Mouse (Mus musculus) lung, postnatal 14 days (tissue): ENCODE results near the gene Clca1.
"Not testable (repeated sequence)": the region's sequence is repeated elsewhere in the genome, so short reads cannot be mapped to it uniquely, and the experiment has no call there.

ENCODE experiments used
- DNase-seq: peaks from one replicate; pipeline ENCODE4 v3.0.0; 2021

The Clca1 gene

DNA sequence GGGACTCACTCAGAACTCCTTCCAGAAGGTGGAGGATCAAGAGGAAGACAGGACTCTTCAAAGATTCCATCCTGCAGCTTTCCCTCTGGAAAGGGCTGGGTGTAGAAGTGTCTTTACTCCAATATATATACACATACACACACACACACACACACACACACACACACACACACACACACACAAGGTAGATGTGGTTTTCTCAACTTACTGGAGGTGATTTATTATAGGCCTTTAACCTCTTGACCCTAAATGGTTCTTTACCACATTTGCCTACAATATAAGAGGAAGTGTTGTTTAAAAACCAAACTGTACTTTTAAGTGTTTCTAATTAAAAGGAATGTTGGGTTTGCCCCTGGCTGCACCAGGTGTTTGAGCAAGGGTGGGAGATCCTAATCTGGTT, at the start of gene Clca1:
TSS of gene Clca1 (minus strand) at position 101 of the 400 bp plus-strand sequence.
- no peak for DNase-seq

DNA sequence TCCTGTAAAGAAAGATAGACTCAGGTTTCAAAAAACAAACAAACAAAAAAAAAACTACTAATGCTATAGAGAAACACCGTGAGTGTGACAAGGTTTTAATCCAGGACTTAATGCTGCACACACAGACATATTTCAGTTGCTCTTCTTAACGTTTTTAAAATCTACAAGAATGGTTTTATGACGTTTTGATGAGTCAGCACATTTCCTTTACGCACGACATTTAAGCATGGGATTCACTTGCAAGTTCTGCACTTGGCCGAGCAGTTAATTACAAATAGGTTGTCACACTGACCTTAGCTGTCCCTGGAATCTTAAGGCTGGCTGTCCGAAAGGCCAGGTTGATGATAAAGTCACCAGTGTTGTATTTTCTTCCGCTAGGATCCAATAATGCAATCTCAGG, 48.3 kb upstream of the Clca1 start:
- no peak for DNase-seq

DNA sequence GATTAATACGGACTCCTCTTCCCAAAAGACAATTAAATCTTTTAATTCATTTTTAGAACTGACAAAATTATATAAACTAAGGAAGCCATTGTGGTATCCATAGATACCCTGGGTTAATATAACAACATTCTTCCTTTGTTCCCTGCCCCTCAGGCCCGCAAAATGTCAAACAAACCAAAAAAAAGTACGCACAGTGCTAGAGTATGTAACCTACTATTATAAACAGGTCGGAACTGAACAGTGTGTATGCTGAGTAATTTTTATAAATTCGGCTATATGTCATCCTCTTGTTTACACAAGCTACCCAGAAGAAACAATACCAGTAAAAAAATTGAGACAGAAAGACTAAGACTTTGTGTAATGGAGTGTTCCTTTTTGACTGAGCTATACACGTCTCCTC, 45.8 kb upstream of the Clca1 start:
- DNase-seq: no peak

DNA sequence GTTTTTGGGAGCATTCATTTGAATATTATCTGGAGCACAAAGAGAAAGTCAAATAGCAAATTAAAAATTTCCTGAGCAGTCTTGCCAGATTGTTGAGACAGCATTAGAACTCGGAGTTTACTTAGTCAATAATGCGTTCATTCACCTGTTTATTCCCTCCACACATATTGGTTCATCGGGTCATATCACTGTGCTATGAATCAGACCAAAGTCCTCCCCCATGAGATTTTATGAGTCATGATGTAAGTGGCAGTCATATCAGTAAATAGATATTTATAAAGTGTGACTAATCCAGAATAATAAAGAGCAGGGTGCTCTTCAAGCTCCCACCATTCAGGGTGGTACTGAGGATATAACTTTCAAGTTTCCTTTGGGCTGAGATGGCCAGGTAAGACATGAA, 39.8 kb upstream of the Clca1 start:
- no peak for DNase-seq

DNA sequence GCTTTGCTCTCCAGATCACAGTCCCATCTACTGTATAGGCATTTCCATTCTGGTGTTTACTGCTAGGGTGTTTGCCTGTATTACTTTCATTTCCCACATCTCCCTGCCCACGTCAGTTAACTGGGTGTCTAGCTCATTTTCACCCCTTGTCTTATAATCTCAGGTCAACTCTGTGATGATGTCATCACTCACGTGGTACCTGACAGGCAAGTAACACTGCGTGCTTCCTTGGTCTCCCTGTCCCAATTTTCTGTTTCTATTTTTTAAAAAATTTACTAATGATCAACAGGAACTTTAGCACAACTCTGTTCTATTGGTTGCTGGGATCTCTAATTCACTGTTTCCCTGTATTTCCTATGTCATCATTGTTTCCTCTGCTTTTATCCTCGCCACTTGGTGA, 36.4 kb upstream of the Clca1 start:
- no peak for DNase-seq

DNA sequence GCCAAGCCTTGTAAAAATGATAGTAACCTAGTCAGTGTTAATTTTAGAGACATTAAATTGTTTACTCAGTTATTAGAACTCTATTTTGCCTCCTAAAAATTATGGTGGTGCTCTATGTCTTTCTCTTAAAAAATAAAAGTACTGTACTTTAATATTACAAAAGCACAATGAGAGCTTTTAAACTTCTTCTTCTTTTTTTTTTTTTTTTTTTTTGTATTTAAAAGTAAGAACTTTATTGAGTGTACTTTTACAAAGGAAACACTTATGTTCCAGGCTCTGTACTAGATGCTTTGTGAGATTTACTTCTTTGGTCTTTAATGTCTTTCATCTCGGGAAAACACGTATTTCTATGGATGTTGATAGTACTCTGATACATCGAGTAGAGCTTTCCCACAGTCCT, 22.6 kb upstream of the Clca1 start:
- not testable (repeated sequence) for DNase-seq

DNA sequence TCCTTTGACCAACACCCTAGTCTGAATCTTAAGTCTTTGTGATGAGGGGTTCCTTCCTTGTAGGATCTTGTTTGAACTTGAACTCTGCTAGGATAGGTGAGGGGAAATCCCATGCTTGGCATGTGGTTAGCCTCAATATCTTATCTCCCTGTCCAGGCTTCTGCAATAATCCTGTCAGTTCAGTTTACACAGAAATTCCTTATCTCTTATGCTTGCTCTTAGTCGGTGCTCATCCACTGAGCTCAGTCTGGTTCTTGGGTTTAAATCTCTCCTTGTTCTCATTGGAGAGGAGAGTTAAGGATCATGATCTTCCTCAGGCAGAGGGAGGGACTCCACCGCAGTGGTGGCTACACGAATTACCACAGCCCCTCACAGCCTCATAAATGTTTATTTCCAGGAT, 17.2 kb upstream of the Clca1 start:
- DNase-seq: no peak

DNA sequence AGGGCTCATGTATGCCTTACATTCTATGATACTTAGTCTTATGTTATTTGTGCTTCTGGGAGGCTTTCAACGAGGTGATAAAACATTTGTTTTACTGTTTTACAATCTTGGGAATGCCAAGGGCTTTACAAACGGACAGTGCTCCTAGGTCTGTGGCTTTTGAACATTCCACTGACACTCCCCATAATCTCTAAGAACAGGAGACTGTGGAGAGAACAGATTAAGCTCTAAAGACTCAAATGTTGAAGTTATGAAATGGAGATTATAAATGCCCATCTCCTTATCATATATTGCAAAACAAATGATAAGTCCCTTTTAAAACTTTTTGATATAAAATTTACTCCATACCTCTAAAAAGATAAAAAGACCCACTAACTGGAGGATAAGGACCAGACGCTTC, 6.2 kb upstream of the Clca1 start:
- DNase-seq: no peak

DNA sequence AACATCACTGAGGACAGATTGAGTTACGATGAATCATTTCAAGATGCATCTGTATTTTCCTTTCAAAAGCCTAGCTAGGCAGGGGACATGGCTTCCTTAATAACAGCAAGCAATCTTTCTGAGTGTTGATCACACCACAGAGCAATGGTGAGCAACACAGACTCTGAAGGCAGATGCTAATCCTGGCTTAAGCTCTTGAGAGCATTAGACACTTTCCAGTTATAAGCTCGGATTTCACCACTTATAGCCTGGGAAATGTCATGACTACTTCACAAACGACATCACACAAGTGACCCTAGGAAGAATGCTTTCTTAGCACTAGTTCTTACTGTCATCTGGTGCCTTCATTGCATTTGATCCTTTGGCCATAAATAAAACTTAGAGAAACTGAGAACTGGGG, 4.5 kb downstream of the Clca1 start:
- DNase-seq: no peak

DNA sequence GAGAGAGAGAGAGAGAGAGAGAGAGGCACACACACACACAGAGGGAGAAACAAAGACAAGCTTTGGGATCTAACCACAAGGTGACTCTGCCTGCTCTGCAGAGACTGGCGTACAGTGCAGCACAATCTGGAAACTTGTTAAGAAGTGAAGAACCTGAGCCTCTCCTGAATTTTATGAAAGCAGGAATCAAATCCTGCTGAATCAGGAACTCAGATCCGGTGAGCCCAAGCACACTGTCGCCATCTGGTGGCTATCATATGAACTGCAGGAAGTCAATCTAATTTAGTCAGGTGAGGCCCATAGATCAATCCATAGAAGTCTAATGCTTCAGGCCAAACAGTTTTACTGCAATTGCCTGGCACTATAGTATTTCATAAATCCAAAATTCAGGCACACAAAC, 5.8 kb downstream of the Clca1 start:
- DNase-seq: peak; percentile 58

DNA sequence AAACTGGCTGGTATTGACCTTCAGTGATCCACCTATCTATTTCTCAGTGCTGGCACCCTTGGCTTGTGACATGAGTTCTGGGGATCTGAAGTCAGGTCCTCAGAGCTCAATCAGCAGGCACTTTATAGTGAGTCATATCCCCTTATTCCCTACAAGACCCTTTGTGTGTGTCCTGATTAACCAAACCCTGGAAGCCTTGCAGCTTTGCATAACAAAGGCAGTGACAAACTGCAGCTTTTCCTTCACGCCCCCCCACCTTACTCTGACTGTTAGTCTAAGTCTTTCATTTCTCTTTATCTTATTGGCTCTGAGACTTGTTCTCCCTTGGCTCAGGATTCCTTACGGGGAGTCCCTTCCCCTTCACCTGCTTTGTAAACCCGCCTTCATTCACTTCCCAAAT, 14.8 kb downstream of the Clca1 start:
- no peak for DNase-seq

DNA sequence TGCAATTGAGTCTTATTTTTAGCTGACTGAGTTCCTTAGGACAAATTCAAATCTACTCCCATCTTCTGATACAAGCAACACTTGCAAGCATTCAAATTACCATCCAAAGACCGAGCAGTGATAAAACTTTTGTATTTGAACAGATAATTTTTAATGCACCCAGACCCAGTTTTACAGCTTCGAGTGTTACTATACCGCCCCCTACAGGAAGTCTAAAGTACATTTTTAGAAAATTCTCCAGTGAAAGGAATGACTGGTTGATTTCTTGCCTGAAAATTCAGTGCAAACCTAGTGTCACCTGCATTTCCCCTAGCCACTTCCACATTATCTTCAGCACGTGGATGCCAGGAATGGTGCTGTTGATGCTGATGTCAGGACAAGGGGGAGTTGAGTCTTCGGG, 28.2 kb downstream of the Clca1 start:
- DNase-seq: no peak

DNA sequence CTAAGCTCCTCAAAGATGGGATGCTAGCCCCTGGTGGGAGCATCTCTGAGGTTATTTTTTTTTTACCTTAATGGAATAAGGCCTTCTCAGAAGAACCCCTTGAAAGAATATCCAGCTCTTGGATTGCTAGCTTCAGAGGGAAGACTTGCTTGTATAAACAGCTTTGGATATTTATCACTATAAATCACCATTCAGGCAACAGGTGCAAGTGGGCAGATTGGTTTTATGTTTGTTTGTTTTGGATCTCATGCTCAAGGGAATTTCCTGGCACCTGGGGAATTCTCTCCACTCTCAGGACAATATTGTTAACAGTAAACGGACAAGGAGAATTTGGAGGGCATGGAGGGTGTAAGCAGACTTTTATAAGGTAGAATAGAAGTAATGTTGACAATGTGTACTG, 31.7 kb downstream of the Clca1 start:
- no peak for DNase-seq

DNA sequence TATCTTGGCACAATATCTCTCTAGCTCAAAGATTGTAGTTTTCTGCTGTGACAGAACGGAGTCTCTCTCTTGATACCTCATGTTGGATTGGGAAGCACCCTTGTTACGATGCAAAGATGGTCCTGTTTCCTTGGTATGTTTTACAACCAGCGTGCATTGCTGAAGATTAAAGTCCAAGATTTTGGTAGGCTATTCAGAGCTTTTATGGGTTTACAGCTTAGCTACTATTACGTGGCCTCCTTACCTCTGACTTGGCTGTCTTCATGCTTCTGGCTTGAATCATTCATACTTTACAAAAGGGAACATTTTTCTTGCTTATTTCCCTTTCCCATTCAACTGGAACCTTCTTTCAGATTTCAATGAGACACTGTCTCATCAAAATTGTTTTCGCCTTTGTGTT, 39.5 kb downstream of the Clca1 start:
- no peak for DNase-seq

DNA sequence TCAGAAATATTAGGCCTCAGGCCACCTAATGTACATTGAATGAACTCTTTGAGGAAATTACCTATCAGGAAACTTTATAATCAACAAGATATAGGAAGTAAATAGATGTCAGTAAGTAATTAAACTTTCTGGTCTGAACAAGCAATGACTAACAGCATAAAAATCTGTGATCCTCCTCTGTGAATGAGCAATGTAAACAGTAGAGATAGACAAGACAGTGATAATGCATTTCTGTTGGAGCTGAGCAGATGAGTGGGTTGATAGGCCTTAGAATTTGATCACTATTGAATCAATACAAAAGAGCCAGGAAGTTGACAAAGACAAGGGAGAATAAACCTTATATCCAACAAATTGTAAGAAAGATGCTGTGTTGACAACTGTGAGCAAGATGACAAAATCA, 40.0 kb downstream of the Clca1 start:
- no peak for DNase-seq

DNA sequence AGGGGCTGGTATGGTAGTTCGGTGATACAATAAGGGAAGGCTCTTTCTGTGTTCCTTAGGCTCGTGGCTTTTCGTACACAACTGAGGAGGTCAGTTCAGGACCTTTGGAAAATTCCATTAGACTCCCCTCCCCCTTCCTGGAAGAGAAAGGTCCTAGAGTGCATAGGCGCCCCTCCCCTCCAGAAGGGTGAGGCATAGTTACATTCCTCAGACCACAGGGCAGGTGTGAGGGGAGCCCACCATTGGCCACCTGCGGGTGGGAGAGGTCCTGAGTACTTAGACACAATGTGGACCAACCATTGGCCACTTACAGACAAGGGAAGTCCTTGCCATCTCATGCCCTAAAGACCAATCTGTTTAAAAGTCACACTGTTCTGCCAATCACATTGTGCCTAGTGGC, 46.7 kb downstream of the Clca1 start:
- DNase-seq: no peak

DNA sequence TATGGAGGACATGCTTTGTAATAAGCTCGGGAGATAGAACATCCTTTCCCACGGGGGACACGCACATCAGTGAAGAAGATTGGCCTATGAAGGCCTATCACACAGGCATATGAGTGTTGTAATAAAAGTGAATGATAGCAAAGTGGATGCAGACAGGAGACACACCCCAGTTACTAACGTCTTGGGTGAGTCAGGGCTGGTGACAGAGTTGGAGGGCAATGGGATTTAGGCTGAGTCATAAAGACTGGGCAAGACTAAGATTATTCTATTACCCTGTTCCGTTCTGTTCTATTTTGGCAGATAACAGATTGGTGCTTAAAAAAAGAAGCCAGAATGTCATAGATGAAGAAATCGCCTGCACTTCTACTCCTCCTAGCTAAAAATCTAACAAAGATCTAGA, 52.0 kb downstream of the Clca1 start:
- DNase-seq: no peak

DNA sequence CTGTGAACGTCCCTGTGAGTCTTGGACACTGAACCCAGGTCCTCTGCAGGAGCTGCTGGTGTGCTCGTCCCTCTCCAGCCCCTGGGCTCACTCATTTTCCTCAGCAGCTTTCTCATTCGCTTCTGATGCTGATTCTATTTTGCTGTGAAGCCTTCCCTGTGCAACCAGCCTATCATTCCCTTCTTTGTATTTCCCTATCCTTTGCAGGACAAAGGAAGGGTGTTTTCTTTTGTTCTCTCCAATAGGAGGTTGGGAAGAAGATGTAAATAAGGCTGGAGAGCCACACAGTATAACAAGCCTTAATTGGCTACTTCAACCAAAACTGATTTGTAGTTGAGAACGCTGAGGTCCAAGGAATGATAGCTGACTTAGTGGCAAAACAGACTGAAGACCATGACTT, 54.9 kb downstream of the Clca1 start:
- DNase-seq: no peak

DNA sequence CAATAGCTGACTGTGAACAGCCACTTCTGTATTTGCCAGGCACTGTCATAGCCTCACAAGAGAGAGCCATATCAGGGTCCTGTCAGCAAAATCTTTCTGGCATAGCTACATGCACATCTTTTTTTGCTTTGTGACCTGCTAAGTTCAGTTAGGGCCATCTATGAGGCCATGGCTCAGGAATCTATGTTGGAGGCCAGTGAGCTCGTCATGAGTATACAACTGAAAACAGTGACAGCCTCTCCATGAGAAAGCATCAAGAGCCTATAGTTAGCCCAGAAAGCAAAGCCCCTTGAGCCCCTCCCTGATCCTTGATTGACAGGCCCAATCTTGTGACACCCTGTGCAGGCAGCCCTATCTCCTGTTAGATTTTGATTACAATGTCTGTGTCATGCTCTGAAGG, 56.5 kb downstream of the Clca1 start:
- no peak for DNase-seq

DNA sequence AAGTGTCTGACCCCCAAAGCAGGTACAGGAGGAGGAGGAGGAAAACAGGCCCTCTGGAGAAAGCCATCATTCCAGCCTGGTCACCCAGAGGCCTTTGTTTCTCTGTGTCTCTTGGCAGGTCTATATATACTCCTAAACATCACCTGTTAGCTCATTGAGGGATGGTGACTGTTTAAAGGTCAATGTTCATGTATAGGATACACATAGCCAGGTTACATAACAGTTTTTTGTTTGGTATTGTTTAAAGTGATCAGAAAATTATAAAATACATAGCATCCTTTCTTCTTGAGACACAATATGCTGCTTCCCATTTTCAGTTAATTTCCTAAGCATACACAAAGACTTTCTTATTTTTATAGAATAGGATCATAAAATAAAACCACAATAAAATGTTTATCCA, 57.6 kb downstream of the Clca1 start, which contains the start of gene Clca4a:
TSS of gene Clca4a (minus strand) at position 101 of the 400 bp plus-strand sequence.
- DNase-seq: no peak

DNA sequence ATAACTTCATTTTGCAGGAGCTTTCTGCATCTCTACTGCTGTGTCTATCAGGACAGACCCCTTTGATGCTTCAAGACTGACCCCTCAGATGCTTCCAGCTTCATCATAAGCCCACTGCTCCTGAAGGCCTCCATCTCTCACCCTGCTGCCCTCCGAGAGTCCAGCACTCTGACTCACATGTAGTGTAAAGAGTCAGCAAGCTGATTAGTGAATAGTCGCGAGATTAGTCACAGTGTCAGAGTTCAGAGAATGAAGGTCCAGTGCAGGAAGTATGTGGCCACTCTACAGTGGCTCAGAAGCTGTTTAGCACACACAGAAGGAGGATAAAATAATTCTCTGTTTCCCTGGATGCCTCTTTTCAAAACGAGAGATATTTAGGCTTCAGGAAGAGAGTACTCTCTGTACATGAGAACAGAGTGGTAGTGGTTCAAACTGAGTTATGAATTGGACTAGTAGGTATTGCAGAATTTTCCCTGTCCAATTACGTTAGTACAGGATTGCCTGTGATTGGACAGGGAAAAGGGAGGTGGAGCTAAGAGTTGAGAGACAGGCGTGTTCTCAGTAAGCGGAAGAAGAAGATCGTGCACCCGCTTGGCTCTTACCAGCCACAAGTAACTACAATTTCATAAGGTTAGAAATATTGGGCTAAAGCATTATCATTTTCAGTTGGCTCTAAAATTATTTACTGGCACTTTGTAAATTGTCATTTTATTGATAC, 60.9 kb downstream of the Clca1 start:
- no peak for DNase-seq

DNA sequence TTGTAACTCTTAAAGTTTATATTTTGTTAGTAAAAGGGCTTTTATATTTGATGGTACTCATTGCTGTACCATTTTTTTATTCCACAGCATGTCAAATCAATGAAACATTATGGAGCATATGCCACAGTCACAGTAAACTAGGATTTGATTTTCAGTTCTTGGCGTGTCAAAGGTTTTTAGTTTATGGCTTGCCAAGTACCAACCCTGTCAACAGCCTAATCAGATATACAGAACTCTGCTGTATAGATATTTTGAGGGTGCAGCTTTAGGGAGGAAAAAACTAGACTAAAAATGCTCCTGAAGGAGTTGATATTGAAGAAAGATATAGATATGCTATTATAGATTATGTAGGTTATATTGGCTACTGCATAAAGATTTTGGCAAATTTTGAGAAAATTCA, 62.8 kb downstream of the Clca1 start:
- DNase-seq: no peak

DNA sequence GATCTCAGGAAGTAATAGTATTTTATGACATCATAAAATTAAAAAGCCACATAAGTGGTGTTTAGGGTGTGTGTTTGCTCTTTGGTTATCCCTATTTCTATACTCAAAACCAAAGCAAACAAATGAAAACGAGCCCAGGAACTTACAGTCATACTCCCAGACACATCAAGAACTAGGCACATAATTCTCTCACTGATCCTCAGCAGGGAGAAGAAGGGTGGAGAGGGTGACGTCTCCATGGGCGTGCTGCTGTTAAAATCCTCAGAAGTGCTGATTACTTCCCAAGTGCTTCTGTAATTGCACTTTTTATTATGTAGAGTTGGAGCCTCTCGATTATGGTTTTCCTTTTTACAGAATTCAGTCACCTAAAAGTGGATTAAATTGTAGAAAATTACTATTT, 66.5 kb downstream of the Clca1 start:
- no peak for DNase-seq
